Mouse (Mus musculus): ENCODE measurements around the gene Zfp772. TPM values are rescaled to one million over a fixed set of nuclear protein-coding genes. Genes with fewer than 3 reads are reported as not detected.
A peak's percentile ranks its signal among the peaks of the same experiment; 100 is the strongest.
"Not testable (repeated sequence)": the region's sequence is repeated elsewhere in the genome, so short reads cannot be mapped to it uniquely, and the experiment has no call there.

Zfp772 gene
- 5.3 and 5.8 TPM in 2 replicates for total RNA-seq (2021)
- long read RNA-seq, transcript Zfp772-201 (5 exons, 2,777 nt): major isoform, 8 of 10 reads
- long read RNA-seq, partial matches to known transcripts: 0 of 10 reads
- long read RNA-seq, other reads (novel, unspliced or antisense): 2 of 10 reads

GRCm38 (mm10) chr7:7209313-7210151 is at the start of gene Zfp772:
Gene Zfp772 (minus strand): TSS chr7:7209998.
- peak; percentile 13 for DNase-seq

GRCm38 (mm10) chr7:7247228-7247627 is 37.4 kb upstream of the Zfp772 start, which contains the start of gene Vmn2r29:
Gene Vmn2r29 (minus strand): TSS chr7:7247328.
- not testable (repeated sequence) for DNase-seq

GRCm38 (mm10) chr7:7188191-7188942 is 21.4 kb downstream of the Zfp772 start:
- peak; percentile 73 for DNase-seq

GRCm38 (mm10) chr7:7187417-7188190 is 22.2 kb downstream of the Zfp772 start:
- DNase-seq: no peak

GRCm38 (mm10) chr7:7185897-7186296 is 23.9 kb downstream of the Zfp772 start:
- DNase-seq: no peak

- peak; percentile 42 for DNase-seq
Observed at GRCm38 (mm10) chr7:7171227-7172147, 38.3 kb downstream of the Zfp772 start, which contains the start of gene Zfp418. Gene Zfp418 (plus strand): TSS chr7:7171330.

Other genes starting within 250 kb of the Zfp772 start
- gene Aurkc, start 214.7 kb downstream of the Zfp772 start, total RNA-seq (2021): not detected in 2 replicates
- 12.7 and 13.8 TPM in 2 replicates for gene Zfp954, start 88.5 kb downstream of the Zfp772 start, total RNA-seq (2021)
- gene Zfp773, start 73.2 kb downstream of the Zfp772 start, total RNA-seq (2021): 1.7 and 1.9 TPM in 2 replicates
- gene Zfp418, start 38.7 kb downstream of the Zfp772 start, total RNA-seq (2021): 2.3 and 3.4 TPM in 2 replicates
- gene Vmn2r29, start 37.3 kb upstream of the Zfp772 start, total RNA-seq (2021): 0.57 and 0.64 TPM in 2 replicates
- gene Gm45844, start 68.3 kb upstream of the Zfp772 start, total RNA-seq (2021): 4.0 and 4.4 TPM in 2 replicates
- gene Clcn4, start 90.9 kb upstream of the Zfp772 start, total RNA-seq (2021): 65.3 and 75.8 TPM in 2 replicates
- gene Vmn2r30, start 127.6 kb upstream of the Zfp772 start, total RNA-seq (2021): 0.24 and 0.67 TPM in 2 replicates
- gene Gm45783, start 164.6 kb upstream of the Zfp772 start, total RNA-seq (2021): 2.5 and 3.1 TPM in 2 replicates
- gene Vmn2r31, start 189.7 kb upstream of the Zfp772 start, total RNA-seq (2021): not detected in 2 replicates

Data from adrenal gland, postnatal 25 days (tissue).